Mouse (Mus musculus) cerebellum, postnatal 25 days (tissue): ENCODE data around the gene Frmpd2.

ENCODE experiments used
- DNase-seq, 2 experiments: peaks; one replicate each; pipeline ENCODE4 v3.0.0; 2021; ENCODE audit warnings: mixed read lengths in 2 of 2

Gene Frmpd2

DNA sequence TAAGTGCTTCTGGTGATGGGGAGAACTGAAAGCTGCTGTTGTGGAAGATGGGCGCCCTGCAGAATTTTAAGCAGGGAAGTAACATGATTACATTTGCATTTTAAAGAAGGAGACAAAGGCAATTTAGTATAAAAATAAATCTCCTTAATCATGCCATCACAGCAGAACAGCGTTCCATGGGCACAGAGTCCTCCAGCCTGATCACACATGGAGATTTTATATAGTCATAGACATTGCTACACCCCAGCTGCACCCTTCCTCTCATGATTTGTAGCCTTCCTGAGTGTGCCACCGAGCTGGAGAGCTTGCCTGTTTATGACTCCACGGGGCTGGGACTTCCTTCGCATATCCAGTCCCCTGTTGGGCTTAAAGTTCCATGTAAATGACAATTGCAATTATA, 42.4 kb downstream of the Frmpd2 start:
- DNase-seq, result no peak

DNA sequence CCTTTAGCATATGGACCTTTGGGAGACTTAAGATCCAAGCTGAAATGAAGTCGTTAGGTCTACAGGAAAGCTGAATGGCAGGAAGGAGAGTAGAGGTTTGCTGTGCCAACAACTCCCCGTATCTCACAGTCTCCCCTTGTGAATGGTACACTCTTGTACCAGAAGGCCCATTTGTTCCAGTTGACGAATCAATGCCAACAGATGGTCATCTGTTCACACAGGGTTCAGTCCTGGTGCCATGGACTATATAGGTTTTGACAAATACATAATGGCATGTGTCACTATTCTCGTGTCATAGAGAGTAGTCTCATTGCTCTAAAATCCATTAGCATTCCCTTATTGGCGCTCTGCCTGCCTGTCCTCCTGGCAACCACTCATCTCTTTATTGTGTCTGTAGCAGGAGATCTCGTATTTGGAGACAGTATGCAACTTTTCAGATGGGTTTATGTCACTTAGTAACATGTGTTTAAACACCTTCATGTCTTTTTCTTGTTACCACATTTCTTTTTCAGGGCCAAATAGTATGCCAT, 43.3 kb downstream of the Frmpd2 start:
- peak in 1 of 2 experiments; percentile 23 for DNase-seq

DNA sequence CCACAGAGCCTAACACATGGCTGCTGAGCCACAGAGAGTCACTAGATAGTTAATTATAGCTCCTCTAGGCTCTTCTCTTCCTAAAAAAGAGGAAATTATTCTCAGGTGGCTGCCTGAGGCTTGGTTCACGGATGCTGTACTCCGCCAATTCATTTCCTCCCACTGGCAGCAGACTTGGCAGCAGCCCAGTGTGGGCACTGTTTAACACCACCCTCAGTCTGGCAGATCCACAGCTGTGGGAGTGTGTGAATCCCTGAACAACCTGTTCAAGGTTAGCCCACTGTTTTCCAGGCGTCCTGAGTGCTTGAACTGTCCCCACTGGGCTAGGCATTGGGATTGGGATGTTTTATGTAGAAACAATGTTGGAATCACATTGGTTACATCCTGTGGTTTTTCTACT, 50.0 kb downstream of the Frmpd2 start:
- peak; percentile 52 to 73 for DNase-seq

DNA sequence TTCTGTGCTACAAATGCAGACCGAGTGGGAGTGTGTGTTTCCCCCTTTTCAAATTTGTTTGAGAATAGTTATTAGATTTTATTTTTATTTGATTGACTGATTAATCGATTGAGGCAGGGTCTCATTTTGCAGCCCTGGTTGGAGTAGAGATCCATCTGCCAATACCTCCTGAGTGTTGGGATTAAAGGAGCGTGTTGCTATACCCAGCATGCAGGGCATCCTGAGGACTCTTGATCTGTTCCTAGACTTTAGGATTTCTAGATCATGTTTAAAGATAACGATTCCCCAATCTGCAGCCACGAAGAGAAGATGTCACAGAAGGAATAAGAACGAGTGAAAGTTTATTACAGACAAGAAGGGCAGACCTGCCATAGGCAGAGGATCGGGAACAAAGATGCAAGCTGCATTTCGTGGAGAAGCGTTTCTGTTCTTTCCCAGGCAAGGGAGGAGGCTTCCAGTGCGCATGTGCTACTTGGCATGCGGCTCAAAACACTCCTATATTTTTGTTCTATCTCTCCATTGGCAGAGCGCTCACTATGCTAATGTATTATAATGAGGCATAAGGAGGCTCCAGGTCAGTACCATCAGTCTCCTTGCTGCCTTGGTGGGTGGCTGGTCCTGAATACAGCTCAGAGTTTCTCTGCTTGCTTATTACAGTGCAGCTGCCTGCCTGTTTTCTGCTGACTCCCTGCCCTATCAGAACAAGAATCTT, 53.9 kb downstream of the Frmpd2 start:
- peak in 1 of 2 experiments; percentile 41 for DNase-seq

DNA sequence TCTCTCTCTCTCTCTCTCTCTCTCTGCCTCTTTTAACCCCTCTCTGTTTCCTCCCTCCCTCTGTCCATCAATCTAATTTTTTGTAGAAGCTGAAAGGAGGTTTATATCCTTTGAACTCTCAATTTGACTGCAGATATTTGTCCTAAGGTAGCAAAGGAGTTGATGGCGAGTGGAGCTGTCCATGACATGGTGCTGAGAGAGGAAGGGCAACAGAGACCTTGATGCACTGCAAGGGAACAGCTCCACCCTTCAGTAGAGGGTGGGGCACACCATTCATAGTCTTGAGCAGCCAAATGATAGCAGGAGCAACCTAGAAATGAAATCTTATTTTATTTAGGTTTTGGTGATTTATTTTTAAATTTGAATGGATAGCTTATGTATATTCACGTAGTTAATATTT, 55.1 kb downstream of the Frmpd2 start:
- no peak for DNase-seq

- no peak for DNase-seq
These were observed 56.4 kb downstream of the Frmpd2 start for GRCm38 (mm10) chr14:33527938-33528337.

GRCm38 (mm10) chr14:33531331-33531912, 59.9 kb downstream of the Frmpd2 start:
- no peak for DNase-seq

DNA sequence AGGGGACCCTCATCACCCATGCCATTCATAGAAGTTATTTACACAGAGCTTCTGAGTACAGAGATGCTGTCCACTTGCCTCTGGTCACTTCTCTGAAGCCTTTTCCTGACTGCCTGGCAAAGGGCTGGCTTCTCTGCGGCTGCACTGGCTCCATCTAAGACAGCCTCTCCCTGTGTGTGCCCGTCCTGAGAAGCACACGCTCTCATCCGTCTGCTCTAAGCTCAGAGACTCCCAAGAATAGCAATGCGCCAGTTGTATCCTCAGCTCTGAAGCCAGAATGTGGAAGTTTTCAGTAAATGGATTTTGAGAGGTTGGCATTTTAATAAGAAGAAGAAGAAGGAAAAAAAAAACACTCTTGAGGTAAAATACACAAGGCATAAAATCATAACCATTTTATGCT, 61.3 kb downstream of the Frmpd2 start:
- DNase-seq, result no peak

- DNase-seq, result no peak
These were observed 62.0 kb downstream of the Frmpd2 start for GRCm38 (mm10) chr14:33533516-33533915.

DNA sequence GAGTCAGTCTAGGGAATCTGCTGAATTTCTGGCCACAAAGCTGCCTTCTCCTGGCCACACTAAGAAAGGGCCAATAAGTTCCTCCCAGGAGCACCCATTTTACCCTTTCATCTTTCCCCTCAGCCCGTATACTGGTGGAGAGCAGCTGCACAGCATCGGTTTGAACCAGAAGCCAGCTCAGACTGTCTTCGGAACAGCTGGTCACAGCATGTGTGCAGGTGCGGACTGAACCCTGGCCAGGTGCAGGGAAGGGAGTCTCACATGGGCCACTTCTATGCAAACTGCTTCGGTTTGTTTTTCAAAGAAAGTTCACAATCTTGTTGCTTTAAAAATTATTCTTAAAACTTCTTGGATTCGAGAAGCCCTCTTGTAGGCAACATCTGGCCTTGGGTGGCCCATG, 63.8 kb downstream of the Frmpd2 start:
- DNase-seq, result no peak

- DNase-seq, result no peak
These were observed 68.2 kb downstream of the Frmpd2 start for GRCm38 (mm10) chr14:33539559-33540167.

DNA sequence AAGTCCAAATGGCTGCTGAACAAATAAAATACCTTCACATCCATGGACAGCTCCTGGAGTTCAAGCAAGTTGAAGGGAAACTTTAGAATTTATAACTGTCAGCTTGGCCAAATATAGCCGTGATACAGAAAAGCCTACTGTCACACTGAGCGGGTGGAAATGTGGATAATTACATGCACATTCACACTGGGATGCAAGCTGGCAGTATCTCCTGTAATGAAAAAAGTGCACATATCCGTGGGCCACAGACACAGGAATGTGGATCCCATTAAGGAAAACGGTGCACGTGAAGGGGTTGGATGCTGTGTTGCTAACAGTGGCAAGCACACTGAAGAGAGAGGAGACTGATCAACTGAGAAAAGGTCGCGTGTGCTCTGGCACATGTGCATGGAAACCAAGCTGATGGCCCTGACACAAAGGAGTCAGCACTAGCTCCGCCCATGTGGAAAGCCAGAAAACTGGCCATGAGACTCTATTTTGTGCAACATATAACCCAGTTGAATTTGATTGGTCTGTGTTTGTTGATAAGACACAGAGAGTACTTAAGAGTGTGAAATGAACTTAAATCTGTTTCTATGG, 74.2 kb downstream of the Frmpd2 start:
- DNase-seq, result no peak

DNA sequence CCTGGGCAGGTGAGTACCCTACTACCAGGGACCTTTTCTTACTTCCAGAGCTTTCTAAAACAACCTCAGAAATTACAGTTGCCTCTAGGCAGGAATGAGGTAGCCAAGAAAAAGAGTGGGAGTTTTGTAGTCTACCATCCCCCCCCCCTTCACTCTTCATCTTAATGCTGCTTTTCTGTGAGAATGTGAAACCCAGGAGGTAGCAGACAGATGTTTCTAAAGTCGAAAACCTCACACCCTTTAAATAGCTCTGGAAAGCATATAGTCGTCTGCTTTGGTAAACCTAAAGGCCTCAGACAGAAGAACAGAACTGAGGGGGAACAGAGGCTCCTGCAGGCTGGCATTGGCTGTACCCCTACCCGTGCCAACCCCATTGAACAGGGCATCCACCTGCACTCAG, 77.2 kb downstream of the Frmpd2 start:
- no peak for DNase-seq

- DNase-seq, result peak; percentile 73 to 78
These were observed 78.4 kb downstream of the Frmpd2 start for GRCm38 (mm10) chr14:33549856-33550255.

- no peak for DNase-seq
These were observed 99.2 kb downstream of the Frmpd2 start for GRCm38 (mm10) chr14:33570737-33571136.

DNA sequence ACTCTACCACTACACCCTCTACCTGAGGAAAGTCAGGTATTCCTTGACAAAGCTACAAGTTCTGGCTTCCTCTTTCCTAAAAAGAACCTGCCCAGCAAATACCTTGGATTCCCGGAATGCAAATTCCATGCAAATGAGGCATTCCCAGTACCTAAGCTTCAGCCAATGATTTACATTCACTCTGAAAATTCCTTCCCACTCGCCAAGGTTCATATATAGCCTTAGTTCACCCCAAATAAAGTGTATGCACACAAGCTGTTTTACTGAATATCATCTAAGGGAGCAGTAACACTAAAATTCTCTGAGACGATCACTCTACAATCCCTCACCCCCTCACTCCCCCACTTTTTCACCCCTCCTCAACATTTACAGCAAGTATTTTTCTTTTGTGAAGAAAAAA, 102.1 kb downstream of the Frmpd2 start:
- no peak for DNase-seq

DNA sequence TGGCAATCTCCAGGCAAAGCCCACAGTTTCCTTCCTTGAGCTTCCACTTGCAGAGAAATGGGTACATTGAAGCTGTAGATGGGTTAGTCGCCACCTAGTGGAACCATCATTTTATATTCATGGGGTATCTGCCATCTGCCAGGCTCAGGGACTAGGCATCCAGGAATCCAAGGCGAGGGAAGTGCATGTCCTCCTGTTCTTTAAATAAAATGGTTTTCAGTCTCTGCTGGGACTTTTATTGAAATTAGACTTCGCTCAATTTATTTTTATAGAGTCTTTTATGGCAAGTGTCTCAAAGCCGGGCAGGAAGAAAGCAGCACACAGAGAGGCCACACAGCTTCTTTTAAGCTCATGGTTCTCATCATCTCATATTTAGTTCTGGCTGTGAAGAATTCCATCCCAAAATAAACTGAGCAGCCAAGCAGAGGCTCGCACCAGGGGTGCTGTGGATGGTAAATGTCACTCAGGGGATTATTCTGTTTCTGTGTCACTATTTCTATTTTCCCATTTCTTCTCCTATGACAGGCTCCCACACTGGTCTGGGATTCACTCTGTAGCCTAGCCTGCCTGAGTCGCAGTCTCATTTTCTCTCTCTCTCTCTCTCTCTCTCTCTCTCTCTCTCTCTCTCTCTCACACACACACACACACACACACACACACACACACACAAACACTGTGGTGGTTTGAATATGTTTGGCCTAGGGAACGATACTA, 108.4 kb downstream of the Frmpd2 start:
- DNase-seq, result peak in 1 of 2 experiments; percentile 5

DNA sequence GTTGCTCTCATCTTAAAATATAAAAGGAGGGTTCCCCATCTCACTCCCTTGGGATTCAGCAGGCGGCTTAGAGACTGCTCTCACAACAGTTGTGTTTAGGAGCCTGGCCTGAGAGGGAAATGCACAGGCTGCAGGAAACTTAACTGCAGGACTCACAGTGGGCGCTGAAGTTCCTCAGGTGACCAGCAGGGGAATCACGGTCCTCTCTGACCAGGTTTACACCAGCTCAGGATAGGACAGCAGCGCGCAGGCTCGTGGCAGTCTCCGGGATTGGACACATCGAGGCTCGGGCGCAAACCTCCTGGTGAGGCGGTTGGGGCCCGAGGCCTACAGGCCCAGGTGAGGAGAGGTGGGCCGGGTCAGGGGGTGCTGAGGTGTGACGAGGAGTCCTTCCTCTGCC, 117.5 kb downstream of the Frmpd2 start, which contains the start of gene Ptpn20:
Gene Ptpn20 (plus strand): TSS at position 257 of the 400 bp plus-strand sequence.
- no peak for DNase-seq

DNA sequence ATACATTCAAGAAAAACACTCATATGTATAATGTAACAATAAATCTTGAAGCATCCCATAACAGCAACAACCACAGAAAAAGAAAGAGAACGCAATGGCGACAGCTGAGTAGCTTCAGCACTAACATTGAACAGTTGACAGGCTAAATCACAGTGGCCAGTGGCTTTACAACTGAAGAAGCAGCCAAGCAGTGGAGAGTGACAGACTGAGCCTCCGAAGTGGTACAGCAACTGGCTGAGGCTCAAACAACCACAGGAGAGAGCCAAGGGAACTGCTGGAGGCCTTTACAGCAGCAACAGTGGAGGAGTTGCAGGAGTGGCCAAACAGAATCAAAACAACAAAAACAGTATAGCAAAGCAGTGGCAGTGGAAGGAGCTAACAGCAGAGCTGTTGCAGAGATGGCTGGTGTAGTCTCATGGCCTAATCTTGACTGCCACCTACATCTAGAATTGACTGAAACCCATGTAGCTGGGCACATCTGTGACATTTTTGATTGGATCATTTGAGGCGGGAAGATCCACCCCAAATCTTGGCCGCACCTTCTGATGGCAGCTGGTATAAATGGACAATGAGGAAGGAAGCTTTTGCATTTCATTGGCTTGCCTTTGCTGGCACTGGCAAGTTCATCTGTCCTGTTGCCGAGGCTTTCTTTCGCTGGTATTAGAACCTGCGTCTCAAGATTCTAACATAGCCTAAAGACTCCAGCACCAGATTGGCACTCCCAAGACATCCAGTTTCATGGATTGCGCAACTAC, 127.1 kb downstream of the Frmpd2 start:
- DNase-seq, result no peak

- DNase-seq, result no peak
These were observed 135.9 kb downstream of the Frmpd2 start for GRCm38 (mm10) chr14:33607431-33607830.
